Mouse (Mus musculus) thymus, postnatal 14 days (tissue): ENCODE data around the gene Tmed2.
"Not testable (repeated sequence)": the region's sequence is repeated elsewhere in the genome, so short reads cannot be mapped to it uniquely, and the experiment has no call there.

Source experiments
- DNase-seq: peaks from one replicate; pipeline ENCODE4 v3.0.0; 2021

Tmed2 gene

DNA sequence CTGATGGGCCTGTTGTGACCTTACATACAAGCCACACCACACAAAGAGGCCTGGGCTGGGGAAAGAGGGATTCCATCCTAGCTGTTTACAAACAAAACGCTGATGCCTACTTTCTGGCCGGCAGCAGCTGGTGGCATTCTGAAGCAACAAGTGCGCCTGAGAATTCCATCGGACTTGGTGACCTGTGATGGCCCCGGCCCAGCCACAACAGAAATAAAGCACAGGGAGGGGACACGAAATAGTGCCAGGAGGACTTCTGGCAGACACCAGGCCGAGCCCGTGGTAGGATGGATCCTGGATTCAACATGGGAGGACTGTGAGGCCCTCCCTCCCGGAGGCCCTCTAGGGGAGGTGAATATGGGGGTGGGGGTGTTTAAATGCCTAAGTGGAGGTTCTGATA, 11.7 kb upstream of the Tmed2 start:
- DNase-seq = no peak

DNA sequence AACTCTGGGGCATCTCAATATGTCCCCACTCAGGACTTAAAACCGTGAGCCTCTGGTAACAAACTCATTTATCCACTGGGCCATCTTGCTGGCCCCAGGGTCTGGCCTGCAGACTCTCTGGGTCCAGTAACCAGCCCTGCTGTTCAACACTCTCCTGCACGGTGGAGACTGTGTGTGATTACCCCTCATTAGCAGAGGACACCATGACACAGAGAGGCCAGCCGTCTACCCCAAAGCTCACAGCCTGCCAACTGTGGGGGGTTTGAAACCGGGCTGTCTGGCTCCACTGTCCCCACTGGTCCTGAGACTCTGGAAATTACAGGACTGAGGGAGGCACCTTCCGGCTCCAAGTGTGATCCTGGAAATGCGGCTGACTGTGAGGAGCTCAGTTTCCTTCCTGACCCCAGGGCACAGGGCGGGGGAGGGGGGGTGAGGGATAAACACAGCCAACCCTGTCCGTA, 11.3 kb upstream of the Tmed2 start:
- DNase-seq = no peak

- no peak for DNase-seq
Observed at GRCm38 (mm10) chr5:124529697-124530096, 10.8 kb upstream of the Tmed2 start.

GRCm38 (mm10) chr5:124530655-124531582, 9.6 kb upstream of the Tmed2 start, which contains the start of gene Rilpl1:
Gene Rilpl1, minus strand, starts transcription at chr5:124531391.
- peak; percentile 89 for DNase-seq

DNA sequence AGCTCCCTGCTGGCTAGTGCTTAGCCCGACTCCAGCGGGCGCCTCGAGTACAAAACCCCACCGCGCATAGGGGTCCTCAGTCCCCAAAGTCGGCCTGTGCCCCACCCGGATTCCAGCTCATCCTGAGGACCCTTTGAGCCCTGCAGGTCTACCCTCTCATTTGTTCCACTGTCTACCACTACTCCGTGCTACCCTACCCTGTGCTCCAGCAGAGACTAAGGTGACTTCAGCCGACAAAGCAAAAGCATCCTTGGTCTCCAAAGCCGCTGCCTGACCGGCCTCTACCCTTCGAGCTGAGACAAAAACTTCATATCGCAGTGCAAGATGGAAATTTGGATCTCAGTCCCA, 8.9 kb upstream of the Tmed2 start:
- DNase-seq = no peak

DNA sequence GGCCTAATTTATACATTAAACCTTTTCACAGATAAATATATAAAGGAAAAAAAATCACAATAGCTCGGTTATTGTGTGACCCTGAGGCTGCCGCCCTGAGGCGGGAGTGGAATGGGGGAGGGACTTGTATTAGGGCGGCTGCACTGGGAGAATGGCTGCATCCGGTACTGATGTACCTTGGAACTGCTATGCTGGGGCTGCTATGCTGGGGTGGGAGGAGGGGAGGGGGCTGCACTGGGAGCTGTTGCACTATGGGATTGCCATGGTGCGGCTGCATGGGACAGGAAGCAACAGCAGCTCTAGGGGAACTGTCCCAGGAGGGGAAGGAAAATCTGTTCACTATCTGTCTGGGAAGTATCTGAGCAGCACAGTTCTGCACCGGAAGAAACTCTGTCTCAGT, 8.0 kb upstream of the Tmed2 start:
- DNase-seq = peak; percentile 16

GRCm38 (mm10) chr5:124535016-124535415, 5.5 kb upstream of the Tmed2 start:
- no peak for DNase-seq

GRCm38 (mm10) chr5:124536776-124537175, 3.7 kb upstream of the Tmed2 start:
- peak; percentile 52 for DNase-seq

- peak; percentile 84 for DNase-seq
Observed at GRCm38 (mm10) chr5:124538813-124539792, 1.4 kb upstream of the Tmed2 start.

DNA sequence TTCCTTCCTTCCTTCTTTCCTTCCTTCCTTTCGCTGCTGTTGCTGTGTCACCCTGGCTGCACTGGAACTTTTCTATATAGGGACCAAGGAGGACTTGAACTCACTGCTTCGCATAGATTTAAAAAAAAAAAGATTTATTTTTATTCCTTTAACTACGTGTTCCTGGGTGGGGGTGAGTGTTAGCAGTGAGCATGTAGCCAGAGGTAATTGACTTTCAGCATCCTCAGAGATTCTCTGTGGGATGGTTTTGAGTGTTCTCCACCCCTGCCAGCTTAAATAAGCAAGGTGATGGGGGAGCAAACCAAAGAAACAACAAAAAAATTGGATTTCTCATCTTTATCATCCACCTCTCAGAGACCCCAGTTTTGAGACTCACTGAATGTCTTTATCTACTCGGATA, 590 bp upstream of the Tmed2 start:
- DNase-seq = no peak

DNA sequence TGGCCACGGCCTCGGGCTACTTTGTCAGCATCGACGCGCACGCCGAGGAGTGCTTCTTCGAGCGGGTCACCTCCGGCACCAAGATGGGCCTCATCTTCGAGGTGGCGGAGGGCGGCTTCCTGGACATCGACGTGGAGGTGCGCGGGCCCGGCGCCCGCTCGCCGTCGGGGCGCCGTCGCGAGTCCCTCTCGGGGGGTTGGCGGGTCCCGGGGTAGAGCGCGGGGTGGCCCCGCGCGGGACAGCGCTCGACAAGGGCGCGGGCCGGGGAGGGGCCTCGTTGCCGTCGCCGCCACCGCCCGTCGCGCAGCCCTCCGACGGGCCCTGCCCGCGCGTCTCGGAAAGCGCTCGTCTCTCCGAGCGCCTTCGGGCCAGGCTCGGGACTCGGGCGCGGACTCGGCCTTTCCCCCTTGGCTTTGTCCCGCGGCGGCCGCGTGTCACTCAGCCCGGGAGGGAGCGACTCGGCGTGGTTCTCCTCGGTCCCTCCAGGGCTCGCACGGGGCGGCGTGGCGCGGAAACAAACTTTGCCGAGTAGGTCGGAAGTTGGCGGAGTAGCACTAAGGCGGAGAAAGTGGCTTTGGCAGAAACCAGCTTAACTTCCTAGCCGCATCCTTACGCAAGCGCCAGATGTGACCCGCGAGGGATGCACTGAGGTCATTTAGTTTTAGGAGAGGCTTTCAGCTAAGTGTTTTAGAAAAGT, 558 bp downstream of the Tmed2 start:
- peak; percentile 75 for DNase-seq

DNA sequence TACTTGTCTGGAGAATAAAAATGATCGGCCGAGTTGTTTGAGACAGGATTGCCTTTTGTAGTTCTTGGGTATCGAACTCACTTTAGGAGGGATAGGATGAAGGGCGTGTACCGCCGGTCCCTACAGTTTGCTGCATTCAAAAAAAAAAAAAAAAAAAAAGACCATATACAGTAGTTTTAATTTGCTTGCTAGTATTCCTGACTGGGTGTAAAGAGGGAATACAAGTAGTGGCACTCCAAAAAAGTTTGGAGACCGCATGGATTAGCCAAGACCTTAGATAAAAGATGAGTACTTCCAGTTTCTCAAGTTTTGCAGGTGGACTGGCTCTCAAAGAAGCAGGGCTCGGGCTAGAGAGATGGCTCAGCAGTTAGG, 1.1 kb downstream of the Tmed2 start:
- no peak for DNase-seq

DNA sequence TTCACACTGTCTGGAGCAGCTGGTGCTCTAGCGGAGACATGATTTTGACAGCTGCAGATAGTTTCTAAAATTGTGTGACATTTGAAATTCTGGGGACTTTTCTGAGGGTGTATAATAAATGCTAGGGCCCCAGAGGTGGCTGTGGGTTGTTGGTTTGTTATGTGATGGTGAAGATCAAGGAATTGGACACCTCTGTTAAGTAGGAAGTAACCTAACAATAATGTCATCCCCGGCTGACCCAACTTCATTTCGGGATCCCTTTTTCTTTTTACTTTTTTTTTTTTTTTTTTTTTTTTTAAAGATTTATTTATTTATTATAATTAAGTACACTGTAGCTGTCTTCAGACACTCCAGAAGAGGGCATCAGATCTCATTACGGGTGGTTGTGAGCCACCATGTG, 10.2 kb downstream of the Tmed2 start:
- DNase-seq = not testable (repeated sequence)

- DNase-seq = not testable (repeated sequence)
Observed at GRCm38 (mm10) chr5:124551349-124552093, 11.0 kb downstream of the Tmed2 start.

GRCm38 (mm10) chr5:124552094-124552472, 11.6 kb downstream of the Tmed2 start:
- DNase-seq = no peak

- DNase-seq = peak; percentile 95
Observed at GRCm38 (mm10) chr5:124552558-124553307, 12.2 kb downstream of the Tmed2 start, which contains the start of gene Ddx55. Gene Ddx55, plus strand, starts transcription at chr5:124552864.

DNA sequence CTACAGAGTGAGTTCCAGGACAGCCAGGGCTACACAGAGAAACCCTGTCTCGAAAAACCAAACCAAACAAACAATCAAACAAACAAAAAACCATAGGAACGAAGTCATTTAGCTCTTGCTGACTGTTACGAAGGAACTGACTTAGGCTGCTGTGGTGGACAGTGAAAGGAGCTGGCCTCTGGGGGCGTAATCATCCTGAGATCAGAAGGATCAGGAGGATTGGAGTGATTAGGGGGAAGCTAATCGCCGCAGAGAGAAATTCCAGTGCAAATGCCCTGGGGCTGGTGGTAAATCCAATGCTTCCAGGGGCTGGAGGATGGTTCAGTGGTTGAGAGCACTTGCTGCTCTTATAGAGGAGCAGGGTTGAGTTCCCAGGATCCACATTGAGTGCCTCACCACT, 13.1 kb downstream of the Tmed2 start:
- no peak for DNase-seq

- DNase-seq = peak; percentile 39
Observed at GRCm38 (mm10) chr5:124555145-124555544, 14.7 kb downstream of the Tmed2 start.

DNA sequence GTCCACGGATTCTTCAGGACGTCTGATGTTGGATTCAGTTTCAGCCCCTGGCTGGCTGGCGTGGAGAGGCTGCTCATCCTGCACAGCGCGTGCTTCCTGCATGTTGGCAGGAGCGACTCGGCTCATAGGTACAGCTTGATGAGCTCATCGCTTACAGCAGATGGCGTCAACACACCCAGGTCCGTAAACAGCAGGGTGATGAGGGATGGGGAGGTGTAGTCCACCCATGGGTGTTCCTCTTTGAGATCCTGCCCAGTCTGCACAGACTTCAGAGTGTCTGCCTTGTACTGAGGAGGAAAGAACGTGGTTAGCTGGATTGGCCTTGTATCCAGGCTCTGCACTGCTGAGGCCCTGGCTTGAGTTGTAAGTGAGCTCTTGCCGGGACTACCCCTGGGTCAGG, 30.6 kb downstream of the Tmed2 start:
- no peak for DNase-seq

- no peak for DNase-seq
Observed at GRCm38 (mm10) chr5:124575467-124575866, 35.0 kb downstream of the Tmed2 start.

DNA sequence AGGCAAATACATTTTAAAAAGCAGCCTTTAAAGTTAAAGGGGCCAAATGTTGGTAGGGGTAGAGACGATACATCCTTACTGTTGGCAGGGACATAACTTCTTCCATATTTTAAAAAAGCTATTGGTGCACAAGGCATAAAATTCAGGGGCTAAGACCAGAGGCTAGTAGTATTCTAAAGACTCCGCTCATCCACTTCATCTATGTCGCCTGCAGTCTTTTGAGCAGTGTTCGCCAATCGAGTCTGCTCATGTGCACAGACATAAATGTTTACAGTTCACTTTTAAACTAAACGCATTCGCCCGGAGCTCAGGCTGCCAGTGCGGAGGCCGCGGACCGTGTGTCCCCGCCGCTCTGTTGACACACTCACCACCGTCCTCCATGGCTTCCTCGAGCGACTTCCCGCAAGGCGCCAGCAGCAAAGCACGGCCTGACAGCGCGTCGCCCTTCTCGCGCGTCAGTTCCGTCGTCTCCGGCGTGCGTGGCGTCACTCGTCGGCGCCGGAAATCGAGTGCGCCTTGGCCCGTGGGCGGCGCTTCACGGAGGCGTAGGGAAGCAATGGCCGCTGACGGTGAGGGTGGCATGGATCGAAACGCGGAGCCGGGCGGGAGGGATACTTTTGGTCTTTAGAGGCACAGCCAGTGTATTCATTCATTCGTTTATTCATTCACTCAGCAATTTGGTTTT, 38.3 kb downstream of the Tmed2 start, which contains the start of the genes Eif2b1 and Gtf2h3:
Gene Eif2b1 (minus strand): TSS at position 499 of the 685 bp plus-strand sequence.
Gene Gtf2h3 (plus strand): TSS at position 508 of the 685 bp plus-strand sequence.
- DNase-seq = peak; percentile 94
